Mouse (Mus musculus) frontal cortex, adult (tissue): ENCODE measurements around the gene Bri3bp.
A peak's percentile ranks its signal among the peaks of the same experiment; 100 is the strongest.
"Not testable (repeated sequence)": the region's sequence is repeated elsewhere in the genome, so short reads cannot be mapped to it uniquely, and the experiment has no call there.

ENCODE experiments used
- ATAC-seq: cut with Nextera tagmentation; 2 replicates; pipeline ENCODE4 v1.9.2; 2017; ENCODE audit warnings: mild to moderate bottlenecking, moderate library complexity, mixed read lengths; ENCODE audit not compliant: low TSS enrichment

The Bri3bp gene

DNA sequence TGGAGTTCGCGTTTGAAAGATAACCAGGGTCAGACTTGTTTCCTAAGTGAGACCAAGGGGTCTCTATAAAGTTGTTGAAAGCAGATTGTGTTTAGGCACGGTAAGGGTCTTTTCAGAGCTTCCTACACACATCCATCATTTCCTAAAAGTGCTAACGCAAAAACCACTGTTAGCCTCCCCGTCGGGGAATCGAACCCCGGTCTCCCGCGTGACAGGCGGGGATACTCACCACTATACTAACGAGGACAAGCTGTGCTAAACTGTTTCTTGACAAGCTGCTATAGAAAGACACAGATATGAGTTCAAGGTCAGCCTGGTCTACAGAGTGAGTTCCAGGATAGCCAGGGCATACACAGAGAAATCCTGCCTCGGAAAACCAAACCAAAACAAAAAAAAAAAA is 32.5 kb upstream of the Bri3bp start:
- ATAC-seq: no peak

- 0 out of 2 replicates have a peak, but pooled peaks have one; percentile 32 for ATAC-seq
Observed at GRCm38 (mm10) chr5:125409348-125410090, 31.8 kb upstream of the Bri3bp start.

DNA sequence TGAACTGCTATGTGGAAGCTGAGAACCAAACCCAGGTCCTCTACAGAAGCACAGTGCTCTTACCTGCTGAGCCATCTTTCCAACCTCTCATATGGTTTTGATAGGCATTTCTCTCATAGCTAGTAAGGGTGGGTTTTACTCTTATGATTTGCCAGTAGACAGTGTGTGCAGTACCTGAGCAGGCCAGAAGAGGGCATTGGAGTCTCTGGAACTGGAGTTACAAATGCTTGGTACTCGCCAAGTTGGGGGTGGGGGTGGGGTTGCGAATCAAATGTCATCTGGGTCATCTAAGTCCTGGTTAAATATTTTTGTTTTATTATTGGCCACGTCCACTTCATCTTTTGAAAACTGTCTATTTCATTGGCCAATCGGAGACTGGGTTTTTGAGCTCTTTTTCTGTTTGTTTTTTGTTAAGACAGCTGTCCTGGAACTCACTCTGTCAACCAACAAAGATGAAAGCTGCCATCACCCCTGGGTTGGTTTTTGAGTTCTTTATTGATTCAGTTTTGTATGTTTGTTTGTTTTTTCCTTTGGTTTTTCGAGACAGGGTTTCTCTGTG is 29.3 kb upstream of the Bri3bp start:
- no peak for ATAC-seq

- ATAC-seq: not testable (repeated sequence)
Observed at GRCm38 (mm10) chr5:125412536-125412935, 28.8 kb upstream of the Bri3bp start.

DNA sequence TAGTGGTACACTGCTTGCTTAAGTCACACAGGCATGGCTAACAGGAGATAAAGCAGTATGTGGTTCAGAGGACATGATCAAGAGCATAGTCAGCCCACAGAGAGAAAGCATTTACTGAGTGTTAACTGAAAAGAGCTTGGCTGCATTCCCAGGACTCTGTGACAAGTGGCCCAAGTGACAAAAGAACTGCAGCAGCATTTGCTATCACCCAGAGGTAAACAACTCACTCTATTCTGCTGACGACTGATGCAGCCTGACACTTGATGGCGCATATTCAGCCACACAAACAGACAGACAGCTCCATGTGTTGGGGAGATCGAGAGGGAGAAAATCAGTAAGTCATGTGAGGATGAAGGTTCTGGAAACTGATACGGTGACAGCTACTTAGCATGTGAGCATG is 27.6 kb upstream of the Bri3bp start:
- ATAC-seq: no peak

GRCm38 (mm10) chr5:125416183-125416582 is 25.2 kb upstream of the Bri3bp start:
- no peak for ATAC-seq

- ATAC-seq: no peak
Observed at GRCm38 (mm10) chr5:125418636-125419035, 22.7 kb upstream of the Bri3bp start.

DNA sequence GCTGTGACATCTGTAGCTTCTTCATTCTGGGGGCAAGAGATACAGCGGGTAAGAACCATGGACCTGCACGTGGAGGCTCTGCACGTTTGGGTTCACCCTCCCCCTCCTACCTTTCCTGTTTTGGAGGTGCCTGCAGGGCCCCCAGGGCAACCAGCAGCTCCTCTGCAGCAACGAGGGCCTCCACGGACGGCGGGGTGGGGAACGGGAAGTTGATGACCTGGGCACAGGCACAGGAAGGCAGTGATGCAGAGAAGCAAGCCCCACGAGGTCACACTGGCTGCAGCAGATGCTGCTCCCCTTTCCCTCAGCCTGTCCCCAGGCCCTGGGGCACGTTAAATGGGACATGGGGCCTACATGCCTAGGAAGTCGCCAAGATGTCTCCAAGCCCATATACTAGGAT is 22.2 kb upstream of the Bri3bp start:
- no peak for ATAC-seq

DNA sequence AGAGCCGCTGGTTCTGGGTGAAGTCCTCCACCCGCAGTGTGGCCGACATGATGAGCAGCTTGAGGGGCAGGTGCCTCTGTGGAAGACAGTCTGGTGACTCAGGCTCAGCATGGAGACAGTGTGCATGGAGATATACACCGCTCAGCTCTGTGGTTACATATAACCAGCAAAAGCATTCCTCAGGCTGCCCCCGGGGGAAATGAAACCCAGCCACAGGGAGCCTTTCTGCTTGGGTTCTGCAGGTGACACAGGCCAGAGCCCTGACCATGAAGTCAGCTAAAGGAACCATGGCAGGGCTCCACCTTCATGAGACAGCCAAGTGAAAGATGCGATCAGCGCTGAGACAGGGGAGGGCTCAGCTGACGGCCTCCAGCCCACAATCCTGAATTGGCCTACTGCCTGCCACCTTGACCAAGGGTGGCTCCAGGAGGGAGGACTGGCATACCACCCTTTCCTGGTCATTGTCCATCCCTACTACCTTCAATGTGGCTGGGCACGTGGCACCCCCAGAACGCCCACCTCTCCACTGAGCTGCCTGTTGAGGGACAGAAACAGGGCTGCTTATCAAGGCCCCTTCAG is 15.6 kb upstream of the Bri3bp start:
- ATAC-seq: no peak

DNA sequence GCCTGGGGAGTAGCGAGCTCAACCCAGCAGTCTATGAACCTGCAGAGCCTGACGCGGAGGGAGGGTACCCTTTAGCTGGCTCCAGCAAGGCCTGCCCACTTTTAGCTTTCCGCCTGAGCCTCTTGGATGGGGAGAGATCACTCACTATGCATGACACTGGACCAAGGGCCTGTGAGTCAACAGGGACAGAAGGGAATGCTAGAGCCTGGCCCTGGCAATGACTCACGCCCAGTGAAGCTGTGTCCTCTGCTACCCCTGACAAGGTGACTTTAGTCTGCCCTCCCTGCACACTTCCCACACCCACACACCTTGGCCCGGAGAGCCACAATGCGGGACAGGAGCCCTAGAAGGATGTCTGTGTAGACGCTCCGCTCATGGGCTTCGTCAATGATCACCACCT is 15.0 kb upstream of the Bri3bp start:
- no peak for ATAC-seq

GRCm38 (mm10) chr5:125432324-125432723 is 9.0 kb upstream of the Bri3bp start:
- not testable (repeated sequence) for ATAC-seq

- ATAC-seq: peak; percentile 99
Observed at GRCm38 (mm10) chr5:125433793-125434337, 7.5 kb upstream of the Bri3bp start, which contains the start of gene Dhx37. Dhx37 (minus strand) TSS chr5:125434121.

GRCm38 (mm10) chr5:125434347-125434746 is 7.0 kb upstream of the Bri3bp start:
- not testable (repeated sequence) for ATAC-seq

DNA sequence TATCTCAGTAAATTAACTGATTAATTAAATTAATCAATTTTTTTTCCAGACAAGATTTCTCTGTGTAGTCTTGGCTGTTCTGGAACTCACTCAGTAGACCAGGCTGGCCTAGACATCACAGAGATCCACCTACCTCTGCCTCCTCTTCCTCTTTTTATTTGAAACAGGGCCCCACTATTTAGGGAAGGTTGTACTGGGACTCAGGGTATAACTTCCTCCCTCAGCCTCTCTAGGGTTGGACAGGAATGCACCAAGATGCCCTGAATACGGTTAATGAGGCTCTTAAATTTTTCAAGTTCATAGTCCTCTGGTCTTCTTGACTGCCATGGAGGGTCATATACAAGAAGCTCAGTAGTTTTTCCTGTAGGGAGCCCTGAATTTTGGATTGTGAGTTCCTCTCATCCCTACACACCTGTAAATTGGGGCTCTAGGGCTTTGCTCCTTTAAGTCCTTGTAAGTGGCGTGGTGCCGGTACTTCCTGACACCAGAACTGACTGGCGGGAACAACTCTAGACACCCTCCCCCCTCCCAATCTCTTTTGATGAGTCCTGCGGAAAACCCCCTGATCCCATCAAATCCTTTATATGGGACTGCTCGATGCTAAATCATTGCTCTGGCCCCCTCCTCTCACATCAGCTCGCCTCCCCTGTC is 660 bp upstream of the Bri3bp start:
- no peak for ATAC-seq

- ATAC-seq: peak; percentile 33; the same call in 1 of the 2 replicates
Observed at GRCm38 (mm10) chr5:125442136-125442995, 998 bp downstream of the Bri3bp start.

GRCm38 (mm10) chr5:125443335-125443734 is 2.0 kb downstream of the Bri3bp start:
- no peak for ATAC-seq

DNA sequence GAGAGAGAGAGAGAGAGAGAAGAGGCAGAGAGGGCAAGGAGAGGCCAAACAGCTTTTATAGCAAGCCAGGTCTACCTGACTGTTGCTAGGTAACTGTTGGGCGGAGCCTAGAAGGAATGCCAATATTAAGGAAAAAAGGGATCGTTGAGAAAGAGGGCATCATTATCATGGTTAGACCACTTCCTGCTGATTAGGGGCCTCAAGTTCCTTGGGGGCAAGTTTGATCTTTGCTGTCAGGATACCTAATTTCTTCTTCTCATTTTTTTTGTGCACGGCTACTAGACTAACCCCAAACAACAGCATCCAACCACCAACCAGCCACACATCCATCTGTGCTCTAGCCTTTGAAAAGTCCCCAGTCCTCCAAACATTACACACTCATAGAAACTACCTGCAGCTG is 2.5 kb downstream of the Bri3bp start:
- no peak for ATAC-seq

DNA sequence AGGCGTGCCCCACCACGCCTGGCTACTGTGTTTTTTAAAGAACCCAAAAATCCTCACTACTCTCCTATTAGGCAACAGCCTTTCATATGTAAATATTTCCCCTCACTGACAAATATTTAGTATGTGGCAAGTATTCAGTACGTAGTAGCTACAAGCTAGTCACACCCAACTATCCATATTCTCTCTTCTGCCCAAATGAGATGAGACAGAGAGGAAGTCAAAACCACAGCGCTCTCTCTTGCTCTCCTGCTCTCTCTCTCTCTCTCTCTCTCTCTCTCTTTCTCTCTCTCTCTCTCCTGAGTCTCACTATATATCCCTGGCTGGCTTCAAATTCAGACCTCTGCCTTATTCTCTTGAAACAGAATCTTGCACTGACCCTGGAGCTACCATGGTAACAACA is 3.2 kb downstream of the Bri3bp start:
- no peak for ATAC-seq

GRCm38 (mm10) chr5:125446344-125446743 is 5.0 kb downstream of the Bri3bp start:
- ATAC-seq: no peak

DNA sequence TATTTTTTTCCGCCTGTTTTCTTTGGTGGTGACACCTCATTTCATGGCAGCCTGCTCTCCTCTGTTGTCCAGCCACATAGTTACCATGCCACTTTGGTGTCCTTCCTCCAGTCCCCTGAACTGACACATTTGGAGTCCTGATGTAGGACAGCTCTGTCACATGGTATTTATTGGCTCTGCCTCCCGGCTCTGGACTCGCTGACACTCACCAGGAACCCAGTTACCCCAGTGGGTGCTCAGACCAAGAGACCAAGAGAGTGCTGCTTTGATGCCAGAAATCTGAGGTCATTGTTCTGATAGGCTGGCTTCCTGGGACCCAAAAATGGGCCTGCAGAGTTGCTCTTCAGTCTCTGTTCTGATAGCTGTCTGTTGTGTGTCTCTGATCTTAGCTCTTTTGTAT is 6.7 kb downstream of the Bri3bp start:
- ATAC-seq: no peak

DNA sequence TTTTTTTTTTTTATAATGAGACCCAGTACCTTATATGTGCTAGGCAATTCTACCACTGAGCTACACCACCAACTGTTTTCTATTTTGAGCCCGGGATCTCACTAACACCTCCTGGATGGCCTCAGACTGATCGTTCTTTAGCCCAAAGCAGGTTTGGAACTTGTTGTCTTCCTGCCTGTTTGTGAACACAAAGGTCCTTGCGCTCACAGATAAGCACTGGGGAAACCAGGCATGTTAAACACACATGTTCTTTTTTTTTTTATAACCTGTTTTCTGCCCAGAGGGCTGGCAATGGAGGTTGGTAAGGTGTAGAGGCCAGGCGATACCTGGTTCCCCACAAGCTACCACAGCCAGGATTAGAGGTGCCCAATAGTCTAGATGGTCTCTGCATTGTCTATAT is 7.3 kb downstream of the Bri3bp start:
- no peak for ATAC-seq
